Mouse (Mus musculus) testis, postnatal 10 days (tissue): ENCODE measurements around the gene Gtpbp2.

Source experiments
- DNase-seq: peaks from one replicate; pipeline ENCODE4 v3.0.0; 2021; ENCODE audit warnings: low spot score

The Gtpbp2 gene

GRCm38 (mm10) chr17:46160686-46161085, at the start of gene Gtpbp2:
Gtpbp2 (plus strand) TSS chr17:46161032.
- DNase-seq = peak; percentile 95

- no peak for DNase-seq
Measured at GRCm38 (mm10) chr17:46115489-46115888, 45.3 kb upstream of the Gtpbp2 start.

GRCm38 (mm10) chr17:46116138-46116537, 44.7 kb upstream of the Gtpbp2 start:
- DNase-seq = no peak

- no peak for DNase-seq
Measured at GRCm38 (mm10) chr17:46116881-46117280, 44.0 kb upstream of the Gtpbp2 start.

GRCm38 (mm10) chr17:46117623-46118422, 43.0 kb upstream of the Gtpbp2 start:
- no peak for DNase-seq

GRCm38 (mm10) chr17:46118423-46118850, 42.4 kb upstream of the Gtpbp2 start:
- DNase-seq = no peak

- DNase-seq = no peak
Measured at GRCm38 (mm10) chr17:46119641-46120040, 41.2 kb upstream of the Gtpbp2 start.

- DNase-seq = no peak
Measured at GRCm38 (mm10) chr17:46122791-46123190, 38.0 kb upstream of the Gtpbp2 start.

GRCm38 (mm10) chr17:46123285-46123684, 37.5 kb upstream of the Gtpbp2 start:
- DNase-seq = no peak

- no peak for DNase-seq
Measured at GRCm38 (mm10) chr17:46123953-46124700, 36.7 kb upstream of the Gtpbp2 start.

GRCm38 (mm10) chr17:46126608-46127007, 34.2 kb upstream of the Gtpbp2 start:
- no peak for DNase-seq

- DNase-seq = no peak
Measured at GRCm38 (mm10) chr17:46127814-46128493, 32.9 kb upstream of the Gtpbp2 start.

GRCm38 (mm10) chr17:46129741-46130498, 30.9 kb upstream of the Gtpbp2 start:
- DNase-seq = peak; percentile 69

- peak; percentile 89 for DNase-seq
Measured at GRCm38 (mm10) chr17:46132058-46132718, 28.6 kb upstream of the Gtpbp2 start.

- no peak for DNase-seq
Measured at GRCm38 (mm10) chr17:46132862-46133261, 28.0 kb upstream of the Gtpbp2 start.

GRCm38 (mm10) chr17:46138563-46139236, 22.1 kb upstream of the Gtpbp2 start:
- no peak for DNase-seq

GRCm38 (mm10) chr17:46139872-46140271, 21.0 kb upstream of the Gtpbp2 start:
- DNase-seq = no peak

GRCm38 (mm10) chr17:46143578-46144423, 17.0 kb upstream of the Gtpbp2 start, which contains the start of gene Rsph9:
Rsph9 (minus strand) TSS chr17:46144216.
- DNase-seq = peak; percentile 88
